Mouse (Mus musculus): ENCODE data around the gene Gtpbp2.

GRCm38 (mm10) chr17:46182273-46182672 is 21.4 kb downstream of the Gtpbp2 start:
- TF ChIP-seq CTCF (IDR thresholded peaks at IDR 0.05), result peak; percentile 58
- no peak for TF ChIP-seq EP300 (IDR thresholded peaks at IDR 0.05)
